Mouse (Mus musculus): ENCODE data around the gene Itga2b.

GRCm38 (mm10) chr11:102460541-102460940, 9.4 kb downstream of the Itga2b start:
- TF ChIP-seq CTCF (IDR thresholded peaks at IDR 0.05; ENCODE audit: low read depth, low read length) (no peak), EP300 (IDR thresholded peaks at IDR 0.05; ENCODE audit: insufficient read depth, low read depth, low read length) (no peak), POLR2A (IDR thresholded peaks at IDR 0.05; ENCODE audit: insufficient read depth, low read length) (no peak)
